Mouse (Mus musculus): ENCODE results near the gene Sco1.

- TF ChIP-seq ZNF384 (IDR thresholded peaks at IDR 0.05; ENCODE audit: low read depth, low read length) (no peak), MAFK (IDR thresholded peaks at IDR 0.05; ENCODE audit: insufficient read depth, low read depth, low read length) (no peak)
These were observed 62.4 kb downstream of the Sco1 start for GRCm38 (mm10) chr11:67114901-67115300.

All from ES-E14 (cell line).